Mouse (Mus musculus): Measurements from ENCODE around the gene Mrps11. TPM values are rescaled to one million over a fixed set of nuclear protein-coding genes. Genes with fewer than 3 reads are reported as not detected.

Mrps11 gene
- polyA plus RNA-seq, 1 experiment from 2014 or later = 79.1 TPM

Other genes starting within 250 kb of the Mrps11 start
- gene Ntrk3, start 45.1 kb upstream of the Mrps11 start, polyA plus RNA-seq (2015; fragmentation: Nextera tagmentation; extraction: Ambion mirVana) = 15.8 and 18.3 TPM in 2 replicates
- gene Mrpl46, start 412 bp downstream of the Mrps11 start, polyA plus RNA-seq (2015; fragmentation: Nextera tagmentation; extraction: Ambion mirVana) = 58.6 and 64.2 TPM in 2 replicates
- 17.7 and 18.1 TPM in 2 replicates for gene Det1, start 64.1 kb downstream of the Mrps11 start, polyA plus RNA-seq (2015; fragmentation: Nextera tagmentation; extraction: Ambion mirVana)
- 47.0 and 49.9 TPM in 2 replicates for gene Aen, start 112.7 kb downstream of the Mrps11 start, polyA plus RNA-seq (2015; fragmentation: Nextera tagmentation; extraction: Ambion mirVana)
- 0.21 and 0.40 TPM in 2 replicates for gene Isg20, start 130.3 kb downstream of the Mrps11 start, polyA plus RNA-seq (2015; fragmentation: Nextera tagmentation; extraction: Ambion mirVana)

Data from midbrain, embryonic 13.5 days (tissue).